Mouse (Mus musculus) gastrocnemius, postnatal 4 days (tissue): ENCODE results near the gene Ear14. TPM values are rescaled to one million over a fixed set of nuclear protein-coding genes. Genes with fewer than 3 reads are reported as not detected.
"Not testable (repeated sequence)": the region's sequence is repeated elsewhere in the genome, so short reads cannot be mapped to it uniquely, and the experiment has no call there.

Experiments used
- DNase-seq, 2 experiments: peaks; one replicate each; pipeline ENCODE4 v3.0.0; 2021 to 2022; ENCODE audit warnings: low spot score in 2 of 2, mixed read lengths in 2 of 2
- total RNA-seq, 2 experiments: library from RNA; stranded (reverse); gene quantifications; 2 replicates each; pipeline ENCODE4 v1.2.3; 2021

The Ear14 gene
- total RNA-seq, 2 experiments from 2014 or later, result not detected

DNA sequence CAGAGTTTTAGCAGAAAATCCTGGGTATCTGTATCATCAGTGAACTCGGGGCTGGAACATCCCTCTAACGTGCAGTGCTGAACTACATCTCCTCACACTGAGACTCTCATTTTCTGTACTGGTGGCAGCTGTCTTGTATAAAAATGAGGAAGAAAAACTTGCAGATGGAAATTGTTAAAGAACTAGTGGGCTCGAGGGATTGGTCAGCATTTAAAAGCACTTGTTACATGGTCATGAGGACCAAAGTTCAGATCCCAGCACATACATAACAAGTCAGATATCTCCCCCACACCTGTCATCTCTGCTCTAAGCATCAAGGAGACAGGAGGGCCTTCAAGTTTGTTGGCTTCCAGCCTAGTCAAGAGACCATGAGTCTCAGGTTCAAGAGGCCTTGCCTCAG lies 47.2 kb downstream of the Ear14 start:
- DNase-seq, result no peak

DNA sequence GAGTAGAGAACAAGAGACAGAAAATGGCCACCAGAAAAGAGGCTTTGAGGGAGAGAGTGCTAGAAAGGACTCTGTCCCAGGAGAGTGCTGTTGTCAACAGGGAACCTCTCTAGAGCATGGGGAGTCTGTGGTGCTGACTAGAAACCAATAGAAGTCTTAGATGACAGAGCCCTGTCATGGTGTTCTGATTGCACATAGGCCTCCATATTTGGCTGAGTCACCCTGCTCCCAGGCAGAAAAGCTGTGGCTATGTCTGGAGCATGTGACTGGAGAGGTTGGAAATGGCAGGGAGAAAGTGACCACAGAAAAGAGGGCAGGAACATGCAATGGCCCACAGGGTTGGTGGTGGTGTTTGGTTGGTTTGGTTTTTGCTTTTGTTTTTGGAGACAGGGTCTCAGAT lies 49.0 kb downstream of the Ear14 start:
- DNase-seq, result not testable (repeated sequence)

GRCm38 (mm10) chr14:51253569-51253968 lies 50.4 kb downstream of the Ear14 start:
- no peak for DNase-seq

Other genes with a start within 250 kb of the Ear14 start
- under 1 TPM; 0.67 to 0.71 TPM for gene Pnp2, start 247.4 kb upstream of the Ear14 start, total RNA-seq
- gene Rnase10, start 195.6 kb upstream of the Ear14 start, total RNA-seq, result not detected
- not detected for gene Rnase9, start 161.5 kb upstream of the Ear14 start, total RNA-seq
- gene Rnase11, start 153.2 kb upstream of the Ear14 start, total RNA-seq, result not detected
- not detected for gene Rnase12, start 145.7 kb upstream of the Ear14 start, total RNA-seq
- not detected for gene Olfr750, start 129.0 kb upstream of the Ear14 start, total RNA-seq
- 10 to 100 TPM; 76.4 to 86.0 TPM for gene Rnase4, start 112.3 kb upstream of the Ear14 start, total RNA-seq
- gene Ang, start 112.2 kb upstream of the Ear14 start, total RNA-seq, result 1 to 10 TPM; 7.7 to 8.9 TPM
- not detected for gene Eddm3b, start 89.0 kb upstream of the Ear14 start, total RNA-seq
- under 1 TPM; 0.25 to 0.52 TPM for gene Rnase6, start 79.5 kb upstream of the Ear14 start, total RNA-seq
- gene Rnase1, start 56.6 kb upstream of the Ear14 start, total RNA-seq, result not detected
- gene Rnase2b, start 41.1 kb upstream of the Ear14 start, total RNA-seq, result not detected
- gene Ang2, start 4.2 kb upstream of the Ear14 start, total RNA-seq, result not detected
- gene Rnase2a, start 52.7 kb downstream of the Ear14 start, total RNA-seq, result not detected
- not detected for gene Gm7247, start 158.4 kb downstream of the Ear14 start, total RNA-seq
- gene Vmn2r88, start 207.4 kb downstream of the Ear14 start, total RNA-seq, result not detected
- gene Vmn2r89, start 248.5 kb downstream of the Ear14 start, total RNA-seq, result not detected